Mouse (Mus musculus): ENCODE measurements around the gene Nxnl2.

- no peak for TF ChIP-seq CTCF (IDR thresholded peaks at IDR 0.05; ENCODE audit: borderline replicate concordance, control insufficient read depth, extremely low read depth, insufficient read depth, low read length, poor library complexity)
- TF ChIP-seq POLR2A (IDR thresholded peaks at IDR 0.05; ENCODE audit: control insufficient read depth, extremely low read depth, insufficient read depth, low read length, poor library complexity) = no peak
Measured at GRCm38 (mm10) chr13:51152966-51153669, 17.7 kb upstream of the Nxnl2 start.

All from thymus, adult 2 months (tissue).